Mouse (Mus musculus) forebrain, postnatal 0 days (tissue): ENCODE measurements at regions not wholly inside any gene's neighbourhood (a gene's known extent, or its start where the extent isn't known, plus 50 kb on each side); places are given as distances from the start of the nearest gene placed in this dataset.
A peak's percentile ranks its signal among the peaks of the same experiment; 100 is the strongest.

Experiments used
- ATAC-seq: fragments of 200-750 bp; cut with Nextera tagmentation; 2 replicates; pipeline ENCODE4 v1.8.0; 2017; ENCODE audit warnings: mild to moderate bottlenecking, moderate library complexity
- DNase-seq: peaks from one replicate; pipeline ENCODE4 v3.0.0-alpha.2; 2015
- H3K27ac ChIP-seq: fragments of 300-500 bp; sonication (generic); 2 replicates; pipeline ENCODE4 v1.5.1; 2014; ENCODE audit warnings: low read depth, mild to moderate bottlenecking, antibody characterized with exemption, low read length, moderate library complexity, mixed read lengths
- H3K27me3 ChIP-seq: fragments of 300-500 bp; sonication (generic); 2 replicates; pipeline ENCODE4 v1.6.1; 2014; ENCODE audit warnings: mild to moderate bottlenecking, low read length, mixed read lengths; ENCODE audit not compliant: insufficient read depth
- H3K36me3 ChIP-seq: fragments of 300-500 bp; sonication (generic); 2 replicates; pipeline ENCODE4 v1.6.1; 2014; ENCODE audit warnings: mild to moderate bottlenecking, moderate library complexity; ENCODE audit not compliant: insufficient read depth
- H3K4me1 ChIP-seq: fragments of 300-500 bp; sonication (generic); 2 replicates; pipeline ENCODE4 v1.6.1; 2014; ENCODE audit warnings: antibody characterized with exemption; ENCODE audit not compliant: insufficient read depth
- H3K4me2 ChIP-seq: fragments of 300-500 bp; sonication (generic); 2 replicates; pipeline ENCODE4 v1.6.1; 2014; ENCODE audit warnings: low read depth, mild to moderate bottlenecking, moderate library complexity
- H3K4me3 ChIP-seq: fragments of 300-500 bp; sonication (generic); 2 replicates; pipeline ENCODE4 v1.5.1; 2014; ENCODE audit warnings: low read depth, low read length, mixed read lengths
- H3K9ac ChIP-seq: fragments of 300-500 bp; sonication (generic); 2 replicates; pipeline ENCODE4 v1.6.1; 2014; ENCODE audit warnings: mild to moderate bottlenecking
- H3K9me3 ChIP-seq: fragments of 300-500 bp; sonication (generic); 2 replicates; pipeline ENCODE4 v1.6.1; 2016; ENCODE audit warnings: low read length
- CTCF ChIP-seq: sonication (generic); IDR thresholded peaks from 2 replicates; pipeline ENCODE4 v1.5.1; 2016; ENCODE audit warnings: antibody characterized with exemption, control low read depth, low read depth
- WGBS: fragments of 180-500 bp; shearing (Covaris S2); extraction: QIAGEN DNeasy Blood & Tissue Kit; methylation state at CpG from one replicate; pipeline ENCODE4 v1.1.7; 2014; 5-methylcytosine and 5-hydroxymethylcytosine counted together

DNA sequence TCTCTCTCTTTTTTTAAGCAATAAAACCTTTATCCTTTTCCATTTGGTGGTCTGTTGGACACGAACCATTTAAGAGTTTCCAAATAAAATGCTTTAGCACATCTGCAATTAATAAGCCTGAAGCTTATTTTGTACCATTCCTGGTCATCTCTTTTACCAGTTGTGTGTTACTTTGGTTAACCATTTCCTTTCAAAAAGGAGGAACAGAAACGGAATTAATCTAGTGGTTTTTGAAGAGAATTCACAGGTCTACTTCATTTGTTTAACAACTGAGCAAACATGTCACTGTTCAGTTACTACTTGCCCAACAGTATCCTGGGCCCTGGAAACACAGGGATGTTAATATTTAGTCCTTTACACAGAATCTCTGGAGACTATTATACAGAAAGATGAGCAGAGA is 492.5 kb downstream of the Sox2 start:
- Histone ChIP-seq H3K27me3 (no peaks in the 10 kb centered on the region), H3K4me2 (no peak overlapping the region), H3K9ac (no peak overlapping the region), H3K36me3 (no peaks in the 10 kb centered on the region), H3K4me3 (no peak overlapping the region), H3K27ac (no peak overlapping the region), H3K4me1 (peaks cover 3% of the 10 kb centered on the region; the same call in 1 of the 2 replicates), H3K9me3 (no peaks in the 10 kb centered on the region)
- ATAC-seq (no peak), DNase-seq (no peak)
- no peak for TF ChIP-seq CTCF
- 80% methylated on average over 2 of the region's 2 CpGs for WGBS

DNA sequence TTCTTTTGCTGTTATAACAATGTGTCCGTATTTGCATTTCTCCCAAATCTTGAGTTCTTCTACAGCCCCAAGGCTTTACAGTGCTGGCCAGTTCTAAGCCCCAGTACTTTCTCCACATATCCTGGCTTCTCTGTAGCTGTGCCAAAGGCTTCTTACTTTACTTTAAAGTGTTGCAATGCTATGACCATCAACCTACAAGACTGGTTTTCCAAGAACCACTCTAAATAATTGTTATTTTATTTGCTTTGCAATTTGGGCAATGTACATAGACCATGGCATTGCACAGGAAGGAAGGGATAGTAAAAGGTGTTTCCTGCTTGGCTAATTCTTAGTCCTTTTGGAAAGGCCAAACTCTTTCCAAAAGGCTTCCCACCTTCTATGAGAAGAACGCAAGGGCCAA is 495.4 kb downstream of the Sox2 start:
- no peaks in the 10 kb centered on the region for H3K9me3 ChIP-seq
- no peak for TF ChIP-seq CTCF
- no peak overlapping the region for H3K4me2 ChIP-seq
- no peaks in the 10 kb centered on the region for H3K27me3 ChIP-seq
- no peak overlapping the region for H3K27ac ChIP-seq
- peaks cover 10% of the 10 kb centered on the region; the same call in 1 of the 2 replicates for H3K4me1 ChIP-seq
- H3K4me3 ChIP-seq: no peak overlapping the region
- WGBS: 95% methylated on average over 2 of the region's 2 CpGs
- H3K36me3 ChIP-seq: no peaks in the 10 kb centered on the region
- no peak for DNase-seq
- no peak overlapping the region for H3K9ac ChIP-seq
- no peak for ATAC-seq

DNA sequence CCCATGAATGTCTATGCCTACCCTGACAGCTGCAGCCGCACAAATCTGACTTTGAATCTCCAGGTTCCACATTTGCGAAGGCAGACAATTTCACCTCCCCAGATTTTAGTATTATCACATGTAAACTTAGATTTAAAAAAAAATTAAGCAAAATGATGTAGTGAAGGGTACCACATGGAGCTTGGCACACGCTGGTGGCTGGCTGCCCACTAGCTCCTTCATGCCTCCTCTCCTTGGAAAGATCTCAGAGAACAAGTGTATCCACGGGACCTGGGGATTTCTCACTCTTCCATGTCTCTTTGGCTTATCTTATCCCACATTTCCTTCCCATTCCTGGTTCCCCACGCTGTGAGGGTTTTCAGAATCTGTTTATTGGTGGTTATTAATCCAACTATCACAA is 496.5 kb downstream of the Sox2 start:
- DNase-seq: peak; percentile 67

DNA sequence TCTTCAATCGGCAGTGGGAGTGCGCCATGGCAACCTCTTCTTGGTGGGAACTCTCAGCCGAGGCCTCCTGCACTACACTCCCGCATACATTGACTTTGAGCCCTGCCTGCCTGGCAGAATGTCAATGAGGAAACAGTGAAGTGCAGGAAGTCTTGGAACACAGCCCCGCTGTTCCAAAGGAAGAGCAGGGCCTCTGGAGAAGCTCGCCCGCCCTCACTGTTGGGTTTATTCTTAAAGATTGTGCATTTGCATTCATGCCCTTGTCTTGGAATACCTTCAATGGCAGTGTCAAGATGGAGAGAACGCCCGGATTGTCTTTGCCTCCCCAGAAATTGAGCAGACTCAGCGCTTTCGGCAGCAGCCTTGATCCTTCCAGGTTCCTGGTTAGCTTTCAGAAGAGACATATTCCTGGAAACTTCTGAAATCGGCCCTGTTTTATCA is 499.1 kb downstream of the Sox2 start:
- H3K4me2 ChIP-seq: peak overlapping the region; percentile 33
- 10% methylated on average over 12 of the region's 12 CpGs for WGBS

More for the DNA sequence above, 496.5 kb downstream of the Sox2 start:
- no peaks in the 10 kb centered on the region for H3K9me3 ChIP-seq
- TF ChIP-seq CTCF: no peak
- peaks cover 10% of the 10 kb centered on the region; the same call in 1 of the 2 replicates for H3K4me1 ChIP-seq
- H3K9ac ChIP-seq: no peak overlapping the region
- no peaks in the 10 kb centered on the region for H3K27me3 ChIP-seq
- 60% methylated on average over 5 of the region's 5 CpGs for WGBS
- H3K27ac ChIP-seq: no peak overlapping the region
- no peak overlapping the region for H3K4me2 ChIP-seq
- H3K4me3 ChIP-seq: no peak overlapping the region
- ATAC-seq: no peak
- no peaks in the 10 kb centered on the region for H3K36me3 ChIP-seq

DNA sequence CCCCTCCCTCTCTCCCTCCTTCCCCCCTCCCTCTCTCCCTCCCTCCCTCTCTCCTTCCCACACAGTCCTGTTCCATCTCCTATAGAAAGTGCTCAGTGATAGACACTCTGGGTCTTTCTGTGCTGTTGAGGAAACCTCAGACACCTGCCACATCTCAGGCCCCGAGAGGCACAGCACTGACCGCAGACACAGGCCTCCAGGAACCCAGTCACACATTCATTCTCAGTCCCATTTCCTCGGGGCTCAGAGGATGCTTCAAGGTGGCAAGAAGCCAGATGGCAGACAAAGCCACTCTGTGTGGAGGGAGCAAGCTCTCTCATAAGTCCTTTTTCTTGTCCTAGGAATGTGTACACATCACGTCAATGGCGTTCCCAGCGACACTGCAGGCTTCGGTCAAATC is 502.0 kb downstream of the Sox2 start:
- H3K27ac ChIP-seq: no peak overlapping the region
- WGBS: 47% methylated on average over 7 of the region's 7 CpGs

More for the DNA sequence above, 499.1 kb downstream of the Sox2 start:
- peaks cover 7% of the 10 kb centered on the region; the same call in 1 of the 2 replicates for H3K4me1 ChIP-seq
- TF ChIP-seq CTCF: no peak
- H3K4me3 ChIP-seq: no peak overlapping the region
- no peak overlapping the region for H3K9ac ChIP-seq
- H3K36me3 ChIP-seq: no peaks in the 10 kb centered on the region
- H3K9me3 ChIP-seq: no peaks in the 10 kb centered on the region
- no peaks in the 10 kb centered on the region for H3K27me3 ChIP-seq
- H3K27ac ChIP-seq: peak overlapping the region; percentile 47
- DNase-seq (peak; percentile 80), ATAC-seq (peak; percentile 76)

GRCm38 (mm10) chr3:35154266-35154665 is 504.1 kb downstream of the Sox2 start:
- H3K27me3 ChIP-seq: no peaks in the 10 kb centered on the region
- H3K4me2 ChIP-seq: no peak overlapping the region
- 44% methylated on average over 6 of the region's 6 CpGs for WGBS
- H3K4me1 ChIP-seq: 0 out of 2 replicates have a peak, but pooled peaks cover 5% of the 10 kb centered on the region
- no peak for TF ChIP-seq CTCF
- no peak for DNase-seq
- ATAC-seq: no peak
- no peak overlapping the region for H3K4me3 ChIP-seq
- no peak overlapping the region for H3K27ac ChIP-seq
- H3K9ac ChIP-seq: no peak overlapping the region
- H3K36me3 ChIP-seq: no peaks in the 10 kb centered on the region
- no peaks in the 10 kb centered on the region for H3K9me3 ChIP-seq

More for the DNA sequence above, 502.0 kb downstream of the Sox2 start:
- Histone ChIP-seq H3K27me3 (no peaks in the 10 kb centered on the region), H3K36me3 (no peaks in the 10 kb centered on the region), H3K4me2 (no peak overlapping the region), H3K4me3 (no peak overlapping the region), H3K4me1 (peaks cover 7% of the 10 kb centered on the region; the same call in 1 of the 2 replicates), H3K9me3 (no peaks in the 10 kb centered on the region), H3K9ac (no peak overlapping the region)
- peak; percentile 34 for DNase-seq
- TF ChIP-seq CTCF: no peak
- peak; percentile 42 for ATAC-seq

GRCm38 (mm10) chr3:35168676-35169075 is 518.5 kb downstream of the Sox2 start:
- Histone ChIP-seq H3K27ac (no peak overlapping the region), H3K4me3 (no peak overlapping the region), H3K4me2 (no peak overlapping the region), H3K27me3 (no peaks in the 10 kb centered on the region), H3K9me3 (no peaks in the 10 kb centered on the region), H3K4me1 (no peaks in the 10 kb centered on the region), H3K9ac (no peak overlapping the region), H3K36me3 (no peaks in the 10 kb centered on the region)
- TF ChIP-seq CTCF: no peak
- DNase-seq (no peak), ATAC-seq (no peak)
- WGBS: 96% methylated on average over 1 of the region's 1 CpGs
